Mouse (Mus musculus) layer of hippocampus, adult 18-20 months (tissue): ENCODE data around the gene Car3. TPM values are rescaled to one million over a fixed set of nuclear protein-coding genes. Genes with fewer than 3 reads are reported as not detected.
A peak's percentile ranks its signal among the peaks of the same experiment; 100 is the strongest.
"Not testable (repeated sequence)": the region's sequence is repeated elsewhere in the genome, so short reads cannot be mapped to it uniquely, and the experiment has no call there.

ENCODE experiments used
- DNase-seq, 2 experiments: peaks; one replicate each; pipeline ENCODE4 v3.0.0; 2022; ENCODE audit warnings: low spot score in 2 of 2
- long read RNA-seq: library from polyadenylated mRNA; stranded (forward); transcript quantifications from one replicate; pipeline ENCODE4 v2.0.0, GENCODE M21; 2021
- total RNA-seq, 2 experiments: library from RNA; stranded (reverse); gene quantifications; 2 replicates each; pipeline ENCODE4 v1.2.3; 2021

Gene Car3
- under 1 TPM; 0.62 to 0.71 TPM for total RNA-seq
- long read RNA-seq = 0 reads

DNA sequence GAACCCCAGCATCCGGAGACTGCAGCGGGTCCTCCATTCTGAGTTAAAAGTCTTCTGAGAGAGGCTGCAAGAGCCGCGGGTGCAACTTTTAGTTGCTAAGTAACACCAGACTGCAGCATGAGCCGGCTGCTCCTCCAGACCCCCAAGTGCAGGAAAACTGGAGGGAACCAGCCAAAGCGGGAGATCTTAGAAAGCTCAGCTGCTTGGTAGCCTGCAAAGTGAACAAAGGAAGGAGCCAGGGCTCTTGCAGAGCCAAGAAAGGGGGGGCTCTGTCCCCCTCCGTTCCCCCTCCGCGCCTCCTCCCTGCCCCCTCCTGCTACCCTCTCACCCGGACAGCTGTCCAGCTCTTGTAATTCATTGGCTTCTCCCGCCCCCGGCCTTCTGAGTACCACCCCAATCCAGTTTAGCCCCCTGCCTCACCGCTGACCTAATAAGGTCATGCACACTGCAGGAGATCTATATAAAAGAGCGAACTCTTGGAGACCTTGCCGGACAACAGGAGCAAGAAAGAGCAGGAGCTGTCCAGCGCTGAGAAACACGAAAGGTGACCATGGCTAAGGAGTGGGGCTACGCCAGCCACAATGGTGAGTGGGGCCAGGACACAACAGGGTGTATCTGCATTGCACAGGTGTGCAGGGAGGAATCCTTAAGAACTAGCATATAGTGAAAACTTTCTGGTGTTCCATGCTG is at the start of gene Car3:
Gene Car3, plus strand, starts transcription at position 491 of the 690 bp plus-strand sequence.
- DNase-seq = no peak

DNA sequence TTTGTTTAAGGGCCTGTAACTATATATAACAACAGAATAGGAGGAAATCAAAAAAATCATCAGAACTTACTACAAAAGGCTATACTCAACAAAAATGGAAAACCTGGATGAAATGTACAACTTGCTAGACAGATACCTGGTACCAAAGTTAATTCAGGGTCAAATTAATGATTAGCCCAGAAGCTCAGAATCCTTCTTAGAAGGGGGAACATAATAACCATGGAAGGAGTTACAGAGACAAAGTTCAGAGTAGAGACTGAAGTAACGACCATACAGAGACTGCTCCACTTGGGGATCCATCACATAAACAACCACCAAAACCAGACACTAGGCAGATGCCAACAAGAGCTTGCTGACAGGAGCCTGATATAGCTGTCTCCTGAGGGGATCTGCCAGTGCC is 47.9 kb upstream of the Car3 start:
- not testable (repeated sequence) for DNase-seq

DNA sequence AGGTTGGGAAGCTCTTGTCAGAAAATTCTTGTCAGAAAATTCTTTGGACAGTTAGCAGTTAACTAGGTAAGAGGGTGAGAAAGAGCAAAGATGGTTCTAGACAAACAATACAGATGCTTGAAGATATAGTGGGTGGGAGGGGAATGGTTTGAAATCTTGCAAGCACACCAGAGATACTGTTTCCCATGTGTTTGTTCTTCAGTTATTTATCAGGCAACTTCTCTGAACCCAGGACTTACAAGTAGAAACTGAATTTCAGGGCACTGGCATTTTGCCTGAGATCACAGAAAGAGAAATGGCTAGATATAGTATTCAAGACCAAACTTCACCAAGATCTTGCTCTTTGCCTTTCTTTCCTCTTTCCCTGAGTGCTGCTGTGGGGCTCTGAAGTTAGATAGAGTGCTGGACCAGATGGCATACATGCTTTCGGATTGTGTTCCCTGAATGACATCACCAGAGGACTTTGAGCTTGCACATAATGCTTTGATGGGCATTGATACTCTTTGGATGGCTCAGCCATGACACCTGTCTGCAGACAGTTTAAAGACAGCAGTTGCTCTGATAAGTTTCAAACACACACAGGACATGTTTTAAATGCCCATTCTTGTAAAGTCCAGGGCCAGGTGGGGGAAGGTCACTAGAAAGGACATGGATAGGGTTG is 43.3 kb upstream of the Car3 start:
- DNase-seq = no peak

DNA sequence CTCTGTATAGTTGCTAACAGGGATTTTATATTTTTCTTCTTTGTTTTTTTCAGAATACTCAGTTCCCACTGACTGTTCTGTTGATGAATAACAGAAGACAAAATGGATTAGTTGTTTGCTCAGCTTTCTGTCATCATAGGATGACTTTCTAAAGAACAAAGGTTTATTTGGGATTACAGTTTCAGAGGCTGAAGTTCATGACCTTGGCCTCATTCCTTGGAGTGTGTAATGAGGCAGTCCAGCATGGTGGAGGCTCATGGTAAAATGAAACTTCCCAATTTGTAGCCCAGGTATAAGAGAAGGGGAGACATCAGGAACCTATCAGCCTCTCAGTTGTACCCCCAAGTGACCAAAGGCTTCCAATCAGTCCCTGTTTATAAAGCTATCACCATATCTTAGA is 34.4 kb upstream of the Car3 start:
- DNase-seq = no peak

DNA sequence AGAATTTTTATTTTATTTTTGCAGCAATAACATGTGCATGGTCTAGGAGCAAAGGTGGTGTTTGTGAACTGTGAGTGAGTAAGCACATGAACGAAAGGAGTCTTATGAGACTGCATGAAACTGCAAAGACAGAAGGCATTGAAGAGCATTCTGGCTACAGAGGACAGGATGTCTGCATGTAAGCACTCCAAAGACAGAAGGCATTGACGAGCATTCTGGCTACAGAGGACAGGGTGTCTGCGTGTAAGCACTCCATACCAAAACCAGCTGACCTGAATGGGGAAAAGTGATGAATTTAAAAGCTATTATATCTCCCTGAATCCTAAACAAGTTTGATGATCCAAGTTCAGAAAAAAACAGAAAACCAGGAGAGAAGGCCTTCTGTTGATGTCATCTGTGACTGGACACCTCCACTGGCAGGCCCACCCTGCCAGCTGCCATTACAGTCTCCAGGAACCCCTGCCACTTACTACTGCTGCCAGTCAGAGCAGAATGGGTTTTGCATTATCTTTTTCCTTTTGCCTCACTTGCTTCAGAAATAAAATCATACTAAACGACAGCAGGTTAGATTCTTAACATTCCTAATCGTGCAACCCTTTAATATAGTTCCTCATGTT is 32.0 kb upstream of the Car3 start:
- DNase-seq = peak in 1 of 2 experiments; percentile 1

DNA sequence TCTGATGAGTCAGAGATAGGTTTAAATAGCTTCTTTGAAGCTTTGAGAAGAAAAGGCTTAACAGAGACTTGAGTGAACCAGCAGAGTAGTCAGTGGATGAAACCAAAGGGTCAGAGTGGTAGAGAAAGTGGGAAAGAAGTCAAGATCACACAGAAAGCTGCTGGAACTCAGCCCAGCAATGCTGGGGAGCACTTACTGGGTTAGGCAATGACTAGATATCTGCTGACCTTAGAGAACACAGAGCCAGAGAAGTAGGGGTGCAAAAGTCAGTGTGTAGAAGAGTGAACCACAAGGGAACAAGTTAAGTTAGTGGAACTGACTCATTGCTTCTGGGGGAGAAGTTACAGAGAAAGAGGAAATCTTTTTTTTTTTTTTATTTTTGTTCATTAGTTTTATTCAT is 30.5 kb upstream of the Car3 start:
- DNase-seq = no peak

DNA sequence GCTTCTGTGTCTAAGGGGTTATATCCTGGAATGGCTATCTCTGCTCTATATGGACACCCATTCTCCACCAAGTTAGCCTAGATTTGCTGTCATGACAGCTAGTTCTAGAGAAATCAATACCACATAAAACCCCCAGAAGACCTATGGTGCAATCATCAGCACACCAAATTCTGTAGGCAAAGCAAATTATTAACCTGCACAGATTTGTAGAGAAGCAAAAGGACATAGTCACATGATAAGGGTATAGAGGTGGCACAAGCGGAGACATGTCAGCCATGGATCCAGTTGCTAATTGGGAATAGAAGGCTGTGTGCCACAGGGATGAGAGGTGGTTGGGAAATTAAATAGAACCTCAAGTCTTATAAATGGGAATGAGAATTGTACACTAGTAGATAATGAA is 24.4 kb upstream of the Car3 start:
- no peak for DNase-seq

DNA sequence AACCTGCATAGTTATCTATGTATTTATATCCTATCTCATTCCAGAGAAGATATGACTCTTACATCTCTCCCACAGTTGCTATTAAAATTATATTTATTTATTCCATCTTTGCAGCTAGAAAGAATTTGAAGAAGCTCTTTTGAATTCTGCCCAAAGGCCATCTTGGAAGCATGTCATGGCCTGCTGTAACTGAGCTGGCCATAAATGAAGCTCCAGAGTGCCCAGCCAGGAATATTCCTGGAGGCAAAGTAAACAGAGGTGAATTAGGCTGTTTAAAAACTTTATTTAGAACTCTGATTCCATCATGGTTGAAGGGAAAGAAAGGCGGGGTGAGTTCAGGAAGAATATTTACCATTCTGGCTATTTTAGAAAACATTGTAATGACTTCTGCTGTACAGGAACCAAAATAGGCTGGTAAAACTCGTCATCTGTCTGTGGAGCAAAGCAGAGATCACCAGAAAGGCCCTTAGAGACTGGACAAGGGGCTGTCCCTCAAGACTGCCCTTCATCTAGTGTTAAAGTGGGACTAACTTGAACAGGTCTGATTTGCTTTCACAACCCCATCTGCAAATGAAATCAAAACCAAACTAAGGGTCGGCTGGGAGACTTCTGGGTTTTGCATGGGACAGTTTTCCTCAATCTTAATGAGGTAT is 23.7 kb upstream of the Car3 start:
- DNase-seq = no peak

DNA sequence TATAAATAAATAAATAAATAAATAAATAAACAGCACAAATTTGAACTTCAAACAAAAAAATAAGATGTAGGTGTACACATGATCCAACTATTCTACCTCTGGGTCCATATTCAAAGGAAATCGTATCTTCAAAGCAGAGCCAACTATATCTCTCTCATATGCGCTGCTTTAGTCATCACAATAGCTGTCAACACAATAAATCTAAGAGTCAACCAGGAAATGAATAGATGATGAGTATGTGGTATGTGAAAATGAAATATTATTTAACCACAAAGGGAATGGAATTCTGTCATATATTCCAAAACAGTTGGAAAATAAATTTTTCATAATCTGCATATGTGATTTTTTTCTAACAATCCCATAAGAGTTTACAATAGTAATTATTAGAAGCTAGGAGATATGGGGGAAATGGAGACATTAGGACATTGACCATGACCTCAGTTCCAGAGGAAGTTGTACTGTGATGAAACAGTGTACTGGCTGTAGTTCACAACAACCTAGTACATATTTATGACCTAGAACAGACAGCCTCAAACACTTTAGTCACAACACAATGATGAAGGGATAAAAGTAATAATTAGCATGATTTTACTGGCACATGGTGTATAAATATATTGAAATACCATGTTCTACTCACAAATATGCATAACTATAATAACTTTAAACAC is 14.6 kb upstream of the Car3 start:
- DNase-seq = no peak

DNA sequence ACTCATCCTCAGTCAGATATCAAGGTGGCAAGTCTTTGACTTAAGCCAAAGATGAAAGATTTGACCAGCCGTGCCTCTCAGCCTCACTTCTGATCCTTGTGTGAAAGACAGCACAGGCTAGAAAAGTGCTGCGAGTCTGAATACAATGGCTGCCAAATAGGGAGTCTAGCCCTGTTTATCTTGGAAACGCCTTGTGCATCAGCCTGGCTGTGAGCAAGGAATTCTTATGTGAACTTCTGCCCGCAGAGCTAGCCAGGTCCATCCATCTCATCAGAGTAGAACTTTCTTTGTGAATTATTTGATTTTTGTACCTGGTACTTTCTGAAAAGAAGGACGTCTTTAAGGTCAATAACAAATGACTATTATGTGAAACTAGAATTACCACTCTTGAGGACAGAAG is 9.3 kb upstream of the Car3 start:
- no peak for DNase-seq

DNA sequence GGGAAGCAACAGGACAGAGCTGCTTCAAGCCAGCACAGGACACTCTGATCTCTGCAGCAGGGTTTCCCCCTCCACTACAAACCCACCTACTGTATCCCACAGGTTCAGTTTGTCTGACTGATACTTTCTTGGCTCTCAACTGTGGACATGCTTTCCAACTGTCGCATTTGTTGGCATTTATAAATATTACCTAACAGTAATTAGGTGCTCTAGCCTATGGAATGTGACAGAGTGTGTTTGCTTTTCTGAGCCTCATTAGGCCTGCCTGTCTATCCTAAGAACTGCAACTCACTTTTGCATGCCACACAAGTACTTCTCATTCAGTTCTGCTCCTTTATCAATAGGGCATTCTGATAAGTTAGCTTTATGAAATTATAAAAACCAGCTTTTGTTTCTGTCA is 8.9 kb upstream of the Car3 start:
- no peak for DNase-seq

DNA sequence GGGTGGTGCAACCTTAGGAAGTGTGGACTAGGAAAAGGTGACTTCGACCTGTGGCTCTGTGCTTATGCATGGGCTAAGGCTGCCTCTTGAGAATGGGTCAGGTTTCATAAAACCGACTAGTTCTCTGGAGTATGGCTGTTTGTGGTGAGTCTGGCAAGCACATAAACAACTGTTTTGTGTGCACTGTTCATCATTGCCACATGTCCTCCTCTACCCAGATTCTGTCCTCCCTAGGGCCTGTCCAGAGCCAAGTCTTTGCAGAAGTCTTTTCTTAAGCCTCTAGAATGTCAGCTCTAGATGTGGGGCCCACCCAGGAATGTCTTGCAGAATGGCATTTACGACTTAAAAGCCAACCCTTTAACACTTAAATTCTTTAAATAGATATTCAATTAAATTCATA is 5.4 kb upstream of the Car3 start:
- DNase-seq = no peak

DNA sequence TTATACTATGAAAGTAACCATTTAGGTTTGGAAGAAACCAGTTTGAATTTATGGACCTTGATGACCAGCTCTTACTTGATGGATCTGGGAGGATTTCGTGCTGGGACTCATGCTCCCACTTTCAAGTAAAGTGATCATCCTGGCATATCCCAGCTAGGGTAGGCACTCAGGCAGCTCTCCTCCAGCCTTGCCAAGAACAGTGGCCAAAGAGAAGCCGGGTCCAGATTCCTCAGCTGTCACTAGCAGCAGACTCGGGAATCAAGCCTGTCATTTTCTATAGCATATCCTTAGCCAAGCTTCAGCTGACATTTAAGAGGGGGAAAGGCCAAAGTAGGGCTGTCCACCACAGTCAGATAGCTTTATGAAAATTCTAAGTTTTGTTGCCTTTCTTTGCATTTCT is 3.0 kb upstream of the Car3 start:
- no peak for DNase-seq

DNA sequence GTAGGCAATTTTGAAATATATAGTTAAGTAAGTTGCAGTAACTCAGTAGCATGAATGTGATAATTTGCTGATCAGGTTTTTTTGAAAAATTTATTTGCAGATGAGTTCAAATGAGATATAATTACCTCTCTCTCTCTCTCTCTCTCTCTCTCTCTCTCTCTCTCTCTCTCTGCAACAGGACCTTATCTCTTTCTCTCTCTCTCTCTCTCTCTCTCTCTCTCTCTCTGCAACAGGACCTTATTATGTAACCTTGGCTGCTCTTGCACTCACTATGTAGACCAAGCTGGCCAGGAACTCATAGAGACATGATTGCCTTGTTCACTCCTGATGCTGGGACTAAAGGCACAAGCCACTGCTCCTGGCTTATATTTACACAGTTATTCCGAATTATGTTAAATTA is 2.1 kb upstream of the Car3 start:
- no peak for DNase-seq

DNA sequence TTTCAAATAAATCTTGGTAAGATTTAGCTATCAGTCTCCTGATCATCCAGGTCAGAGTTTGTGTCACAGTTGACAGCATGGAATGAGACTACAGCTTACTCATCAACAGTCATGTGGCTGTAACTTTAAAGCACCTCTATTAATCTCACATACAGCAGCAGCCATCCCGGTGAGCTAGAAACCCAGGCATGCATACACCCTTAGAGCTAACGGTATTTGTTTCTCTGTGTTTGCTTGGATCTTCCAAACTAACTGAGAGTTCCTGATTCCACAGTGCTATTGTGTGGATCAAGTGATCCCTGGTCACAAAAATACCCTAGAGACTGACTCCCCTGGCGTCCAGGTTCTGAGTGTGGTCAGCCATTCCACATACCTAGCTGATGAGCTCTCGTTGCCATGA is 1.5 kb upstream of the Car3 start:
- no peak for DNase-seq

DNA sequence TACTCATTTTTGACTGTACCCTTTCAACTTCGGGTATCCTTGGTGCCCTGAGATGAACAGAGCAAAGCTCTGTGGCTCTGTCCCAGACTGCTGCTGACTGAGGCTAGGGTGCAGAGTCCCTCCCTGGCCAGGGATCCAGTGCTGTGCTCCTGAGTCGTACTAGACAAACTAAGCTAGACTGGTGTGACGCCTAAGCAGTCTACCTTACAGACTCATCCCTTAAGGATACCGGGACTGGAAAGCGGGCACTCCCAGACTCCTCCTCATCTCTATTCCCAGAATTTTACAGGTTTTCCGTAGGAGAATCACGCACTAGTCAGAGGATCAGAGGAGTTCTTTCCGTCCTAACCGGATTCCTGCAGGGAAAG is 674 bp upstream of the Car3 start:
- no peak for DNase-seq

DNA sequence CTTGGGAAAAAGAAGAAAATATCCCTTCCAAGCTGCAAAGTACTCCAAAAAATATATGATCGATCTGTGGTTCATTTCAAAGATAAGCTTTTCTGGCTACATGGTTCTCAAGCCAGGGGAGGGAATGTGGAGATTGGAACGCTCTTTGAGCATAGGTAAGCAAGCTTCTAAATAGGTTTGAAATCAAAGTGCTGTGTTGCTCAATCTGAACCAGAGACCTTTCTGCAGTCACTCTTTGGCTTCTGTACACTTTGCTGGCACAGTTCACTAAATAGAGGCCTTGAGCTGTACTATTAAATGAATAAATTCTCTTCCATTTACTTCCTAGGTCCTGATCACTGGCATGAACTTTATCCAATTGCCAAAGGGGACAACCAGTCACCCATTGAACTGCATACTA is 610 bp downstream of the Car3 start:
- DNase-seq = no peak

DNA sequence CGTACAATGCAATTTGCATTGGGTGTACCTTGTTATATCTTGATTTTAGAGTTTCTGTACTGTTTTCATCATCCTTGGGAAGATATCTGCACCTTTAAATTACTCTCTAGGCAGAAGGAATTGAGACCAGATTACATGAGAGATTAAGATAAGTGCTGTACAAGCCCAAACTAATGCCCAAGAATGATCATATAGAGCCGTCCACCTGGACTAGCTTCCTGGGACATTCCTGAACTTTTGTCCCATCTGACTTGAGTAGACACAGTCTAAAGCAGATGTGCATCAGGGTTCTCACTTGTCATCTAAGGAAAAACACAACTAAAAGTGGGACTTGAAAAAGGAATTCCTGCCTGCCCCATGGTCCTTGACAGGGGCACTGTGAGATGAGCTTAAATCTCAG is 2.6 kb downstream of the Car3 start:
- DNase-seq = no peak

DNA sequence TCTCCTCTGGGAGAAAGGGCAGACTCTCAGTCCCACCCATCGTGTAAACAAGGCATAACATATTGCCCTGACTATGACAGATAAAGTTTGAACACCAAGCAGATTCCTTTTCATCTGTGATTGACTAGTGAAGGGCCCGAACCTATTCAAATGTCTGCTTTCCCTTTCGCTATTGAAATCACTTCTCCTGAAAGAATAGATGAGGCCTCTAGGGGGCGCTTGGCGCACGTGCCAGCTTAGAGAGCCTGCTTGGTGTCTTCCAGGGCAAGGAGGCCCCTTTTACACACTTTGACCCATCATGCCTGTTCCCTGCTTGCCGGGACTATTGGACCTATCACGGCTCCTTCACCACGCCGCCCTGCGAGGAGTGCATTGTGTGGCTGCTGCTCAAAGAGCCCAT is 6.5 kb downstream of the Car3 start:
- DNase-seq = peak; percentile 47 to 84

DNA sequence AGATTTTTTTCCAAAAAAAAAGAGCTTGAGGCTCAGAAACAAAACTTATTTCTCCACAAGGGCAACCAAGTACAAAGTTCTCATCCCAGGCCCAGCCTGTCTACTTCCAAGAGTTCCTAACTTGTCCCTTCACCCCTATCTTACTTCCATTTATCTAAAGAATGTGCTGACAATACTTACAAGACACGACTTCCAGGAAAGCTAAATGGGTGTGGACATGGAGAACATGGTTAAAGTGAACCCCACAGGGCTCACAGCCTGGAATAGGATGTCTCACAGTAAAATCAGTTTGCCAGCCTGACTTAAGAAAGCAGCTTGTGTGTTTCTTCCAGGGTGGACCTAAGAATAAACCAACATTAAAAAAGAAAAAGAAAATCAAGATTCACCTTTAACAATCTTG is 7.2 kb downstream of the Car3 start:
- DNase-seq = no peak

DNA sequence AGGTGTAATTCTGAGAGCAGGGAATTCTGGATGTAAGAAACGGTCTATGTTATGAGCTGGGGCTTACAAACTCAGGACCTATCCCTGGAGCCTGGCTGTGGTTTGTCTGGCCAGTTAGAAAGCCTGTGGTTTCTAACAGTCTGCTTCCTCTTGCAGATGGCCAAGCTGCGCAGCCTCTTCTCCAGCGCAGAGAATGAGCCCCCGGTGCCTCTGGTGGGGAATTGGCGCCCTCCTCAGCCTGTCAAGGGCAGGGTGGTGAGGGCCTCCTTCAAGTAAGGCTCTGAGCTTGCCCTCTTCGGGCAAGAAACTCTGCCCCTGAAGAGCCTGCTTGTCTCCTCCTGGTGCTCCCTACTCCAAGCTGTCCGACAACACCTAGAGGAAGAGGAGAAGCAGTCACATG is 8.1 kb downstream of the Car3 start:
- no peak for DNase-seq
